Mouse (Mus musculus) erythroblast, embryonic 14.5 days (primary cell): Measurements from ENCODE around the gene S1pr3.

Source experiments
- GATA1 ChIP-seq: IDR thresholded peaks from 2 replicates; pipeline ENCODE4 v1.6.1; 2012; ENCODE audit warnings: low read length, inconsistent platforms, mixed read lengths
- TAL1 ChIP-seq: IDR thresholded peaks from 3 replicates; pipeline ENCODE4 v1.6.1; 2012; ENCODE audit warnings: low read length, inconsistent platforms, mixed read lengths

DNA sequence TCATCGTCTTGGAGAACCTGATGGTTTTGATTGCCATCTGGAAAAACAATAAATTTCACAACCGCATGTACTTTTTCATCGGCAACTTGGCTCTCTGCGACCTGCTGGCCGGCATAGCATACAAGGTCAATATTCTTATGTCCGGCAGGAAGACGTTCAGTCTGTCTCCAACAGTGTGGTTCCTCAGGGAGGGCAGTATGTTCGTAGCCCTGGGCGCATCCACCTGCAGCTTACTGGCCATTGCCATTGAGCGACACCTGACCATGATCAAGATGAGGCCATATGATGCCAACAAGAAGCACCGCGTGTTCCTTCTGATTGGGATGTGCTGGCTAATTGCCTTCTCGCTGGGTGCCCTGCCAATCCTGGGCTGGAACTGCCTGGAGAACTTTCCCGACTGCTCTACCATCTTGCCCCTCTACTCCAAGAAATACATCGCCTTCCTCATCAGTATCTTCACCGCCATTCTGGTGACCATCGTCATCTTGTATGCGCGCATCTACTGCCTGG is 10.6 kb downstream of the S1pr3 start:
- no peak for TF ChIP-seq GATA1
- no peak for TF ChIP-seq TAL1
